Mouse (Mus musculus) forebrain, postnatal 0 days (tissue): Measurements from ENCODE around the gene Tom1. TPM values are rescaled to one million over a fixed set of nuclear protein-coding genes. Genes with fewer than 3 reads are reported as not detected.

Experiments used
- ATAC-seq: fragments of 200-750 bp; cut with Nextera tagmentation; 2 replicates; pipeline ENCODE4 v1.8.0; 2017; ENCODE audit warnings: mild to moderate bottlenecking, moderate library complexity
- DNase-seq: peaks from one replicate; pipeline ENCODE4 v3.0.0-alpha.2; 2015
- H3K27ac ChIP-seq: fragments of 300-500 bp; sonication (generic); 2 replicates; pipeline ENCODE4 v1.5.1; 2014; ENCODE audit warnings: low read depth, mild to moderate bottlenecking, antibody characterized with exemption, low read length, moderate library complexity, mixed read lengths
- H3K27me3 ChIP-seq: fragments of 300-500 bp; sonication (generic); 2 replicates; pipeline ENCODE4 v1.6.1; 2014; ENCODE audit warnings: mild to moderate bottlenecking, low read length, mixed read lengths; ENCODE audit not compliant: insufficient read depth
- H3K36me3 ChIP-seq: fragments of 300-500 bp; sonication (generic); 2 replicates; pipeline ENCODE4 v1.6.1; 2014; ENCODE audit warnings: mild to moderate bottlenecking, moderate library complexity; ENCODE audit not compliant: insufficient read depth
- H3K4me1 ChIP-seq: fragments of 300-500 bp; sonication (generic); 2 replicates; pipeline ENCODE4 v1.6.1; 2014; ENCODE audit warnings: antibody characterized with exemption; ENCODE audit not compliant: insufficient read depth
- H3K4me2 ChIP-seq: fragments of 300-500 bp; sonication (generic); 2 replicates; pipeline ENCODE4 v1.6.1; 2014; ENCODE audit warnings: low read depth, mild to moderate bottlenecking, moderate library complexity
- H3K4me3 ChIP-seq: fragments of 300-500 bp; sonication (generic); 2 replicates; pipeline ENCODE4 v1.5.1; 2014; ENCODE audit warnings: low read depth, low read length, mixed read lengths
- H3K9ac ChIP-seq: fragments of 300-500 bp; sonication (generic); 2 replicates; pipeline ENCODE4 v1.6.1; 2014; ENCODE audit warnings: mild to moderate bottlenecking
- H3K9me3 ChIP-seq: fragments of 300-500 bp; sonication (generic); 2 replicates; pipeline ENCODE4 v1.6.1; 2016; ENCODE audit warnings: low read length
- CTCF ChIP-seq: sonication (generic); IDR thresholded peaks from 2 replicates; pipeline ENCODE4 v1.5.1; 2016; ENCODE audit warnings: antibody characterized with exemption, control low read depth, low read depth
- WGBS: fragments of 180-500 bp; shearing (Covaris S2); extraction: QIAGEN DNeasy Blood & Tissue Kit; methylation state at CpG from one replicate; pipeline ENCODE4 v1.1.7; 2014; 5-methylcytosine and 5-hydroxymethylcytosine counted together
- polyA plus RNA-seq: library from polyadenylated mRNA; unstranded; fragments of >200 nt; fragmentation: Nextera tagmentation; extraction: Ambion mirVana; gene quantifications from 2 replicates; pipeline ENCODE4 v1.2.1, GENCODE M21; 2015
- total RNA-seq: library from RNA; depleted of rRNA; stranded (reverse); fragments of >200 nt; gene quantifications from 2 replicates; pipeline ENCODE4 v1.2.3, GENCODE M21; 2014

The Tom1 gene
- total and polyA plus RNA-seq, 2 experiments from 2014 or later: 24.6 to 35.9 TPM

GRCm38 (mm10) chr8:75060815-75061214 lies 27.3 kb downstream of the Tom1 start:
- 91% methylated on average over 2 of the region's 2 CpGs for WGBS
- Histone ChIP-seq H3K27me3 (no peaks in the 10 kb centered on the region), H3K9me3 (no peaks in the 10 kb centered on the region), H3K4me2 (no peak overlapping the region), H3K4me1 (no peaks in the 10 kb centered on the region), H3K27ac (no peak overlapping the region), H3K4me3 (no peak overlapping the region), H3K9ac (no peak overlapping the region), H3K36me3 (0 out of 2 replicates have a peak, but pooled peaks cover 9% of the 10 kb centered on the region)
- ATAC-seq (no peak), DNase-seq (no peak)
- no peak for TF ChIP-seq CTCF

- no peak for TF ChIP-seq CTCF
- H3K9me3 ChIP-seq: no peaks in the 10 kb centered on the region
- no peak overlapping the region for H3K4me2 ChIP-seq
- no peaks in the 10 kb centered on the region for H3K27me3 ChIP-seq
- no peak overlapping the region for H3K4me3 ChIP-seq
- H3K27ac ChIP-seq: no peak overlapping the region
- no peaks in the 10 kb centered on the region for H3K4me1 ChIP-seq
- H3K9ac ChIP-seq: no peak overlapping the region
- no peak for DNase-seq
- WGBS: 91% methylated on average over 3 of the region's 3 CpGs
- no peak for ATAC-seq
- H3K36me3 ChIP-seq: 0 out of 2 replicates have a peak, but pooled peaks cover 9% of the 10 kb centered on the region
Observed at GRCm38 (mm10) chr8:75063290-75063689, 29.8 kb downstream of the Tom1 start.

- Histone ChIP-seq H3K36me3 (0 out of 2 replicates have a peak, but pooled peaks cover 9% of the 10 kb centered on the region), H3K27ac (no peak overlapping the region), H3K9me3 (no peaks in the 10 kb centered on the region), H3K4me2 (no peak overlapping the region), H3K9ac (no peak overlapping the region), H3K4me3 (no peak overlapping the region), H3K27me3 (no peaks in the 10 kb centered on the region), H3K4me1 (no peaks in the 10 kb centered on the region)
- no peak for ATAC-seq
- TF ChIP-seq CTCF: no peak
- WGBS: 86% methylated on average over 3 of the region's 3 CpGs
- DNase-seq: no peak
Observed at GRCm38 (mm10) chr8:75064790-75065189, 31.3 kb downstream of the Tom1 start.

- no peaks in the 10 kb centered on the region for H3K9me3 ChIP-seq
- WGBS: 86% methylated on average over 6 of the region's 6 CpGs
Observed at GRCm38 (mm10) chr8:75067287-75067686, 33.8 kb downstream of the Tom1 start.

GRCm38 (mm10) chr8:75070297-75070696 lies 36.8 kb downstream of the Tom1 start:
- ATAC-seq: no peak
- H3K4me1 ChIP-seq: no peaks in the 10 kb centered on the region
- 95% methylated on average over 1 of the region's 1 CpGs for WGBS
- no peak for DNase-seq
- no peak overlapping the region for H3K4me2 ChIP-seq
- TF ChIP-seq CTCF: no peak
- 0 out of 2 replicates have a peak, but pooled peaks cover 1% of the 10 kb centered on the region for H3K36me3 ChIP-seq
- H3K9me3 ChIP-seq: no peaks in the 10 kb centered on the region
- H3K27ac ChIP-seq: no peak overlapping the region
- H3K9ac ChIP-seq: no peak overlapping the region
- no peaks in the 10 kb centered on the region for H3K27me3 ChIP-seq
- H3K4me3 ChIP-seq: no peak overlapping the region

More at GRCm38 (mm10) chr8:75067287-75067686, 33.8 kb downstream of the Tom1 start:
- no peaks in the 10 kb centered on the region for H3K4me1 ChIP-seq
- no peaks in the 10 kb centered on the region for H3K27me3 ChIP-seq
- 0 out of 2 replicates have a peak, but pooled peaks cover 9% of the 10 kb centered on the region for H3K36me3 ChIP-seq
- H3K27ac ChIP-seq: no peak overlapping the region
- no peak for DNase-seq
- TF ChIP-seq CTCF: no peak
- H3K9ac ChIP-seq: no peak overlapping the region
- H3K4me3 ChIP-seq: no peak overlapping the region
- ATAC-seq: no peak
- no peak overlapping the region for H3K4me2 ChIP-seq

GRCm38 (mm10) chr8:75071627-75072346 lies 38.3 kb downstream of the Tom1 start:
- no peak overlapping the region for H3K4me2 ChIP-seq
- H3K4me3 ChIP-seq: no peak overlapping the region
- 32% methylated on average over 4 of the region's 4 CpGs for WGBS
- no peaks in the 10 kb centered on the region for H3K36me3 ChIP-seq
- peak; percentile 97 for TF ChIP-seq CTCF
- no peaks in the 10 kb centered on the region for H3K4me1 ChIP-seq
- DNase-seq (peak; percentile 88), ATAC-seq (peak; percentile 88)
- H3K9me3 ChIP-seq: no peaks in the 10 kb centered on the region
- H3K9ac ChIP-seq: no peak overlapping the region
- H3K27me3 ChIP-seq: no peaks in the 10 kb centered on the region
- no peak overlapping the region for H3K27ac ChIP-seq

- Histone ChIP-seq H3K4me3 (no peak overlapping the region), H3K9me3 (no peaks in the 10 kb centered on the region), H3K9ac (no peak overlapping the region), H3K36me3 (no peaks in the 10 kb centered on the region), H3K4me2 (no peak overlapping the region), H3K4me1 (no peaks in the 10 kb centered on the region), H3K27ac (no peak overlapping the region), H3K27me3 (no peaks in the 10 kb centered on the region)
- 54% methylated on average over 1 of the region's 1 CpGs for WGBS
- no peak for TF ChIP-seq CTCF
- DNase-seq: no peak
- no peak for ATAC-seq
Observed at GRCm38 (mm10) chr8:75074876-75075275, 41.4 kb downstream of the Tom1 start.
